Mouse (Mus musculus) erythroblast, embryonic 14.5 days (primary cell): Measurements from ENCODE around the gene Ralgds.

Source experiments
- GATA1 ChIP-seq: IDR thresholded peaks from 2 replicates; pipeline ENCODE4 v1.6.1; 2012; ENCODE audit warnings: low read length, inconsistent platforms, mixed read lengths
- TAL1 ChIP-seq: IDR thresholded peaks from 3 replicates; pipeline ENCODE4 v1.6.1; 2012; ENCODE audit warnings: low read length, inconsistent platforms, mixed read lengths

GRCm38 (mm10) chr2:28527436-28528353 is 14.8 kb downstream of the Ralgds start:
- TF ChIP-seq TAL1, result no peak
- TF ChIP-seq GATA1, result no peak
